Mouse (Mus musculus): ENCODE data around the gene Gm813.
"Not testable (repeated sequence)": the region's sequence is repeated elsewhere in the genome, so short reads cannot be mapped to it uniquely, and the experiment has no call there.

Gene Gm813

GRCm38 (mm10) chr16:58616878-58617277 is at the start of gene Gm813:
Gm813 (minus strand) TSS chr16:58616978.
- DNase-seq (ENCODE audit: low spot score): no peak

- not testable (repeated sequence) for DNase-seq (ENCODE audit: low spot score)
Observed at GRCm38 (mm10) chr16:58665137-58665536, 48.4 kb upstream of the Gm813 start.

GRCm38 (mm10) chr16:58663816-58664215 is 47.0 kb upstream of the Gm813 start:
- no peak for DNase-seq (ENCODE audit: low spot score)

DNA sequence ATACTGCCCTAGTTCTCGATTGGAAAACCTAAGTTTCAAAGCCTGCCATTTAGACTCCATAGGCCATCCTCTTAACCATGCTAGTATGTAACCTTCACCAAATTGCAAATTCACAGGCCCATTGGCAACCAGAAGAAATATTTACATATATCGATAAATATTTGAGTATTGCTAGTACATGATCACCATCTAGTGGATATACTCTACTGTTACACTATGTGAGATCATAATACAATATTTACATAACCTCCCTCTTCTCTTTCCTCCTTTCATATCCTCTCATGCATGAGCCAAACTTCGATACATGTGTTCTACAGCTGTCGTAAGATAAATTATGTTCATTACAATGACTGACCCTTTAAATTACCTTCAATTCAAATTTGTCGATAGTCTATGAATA is 46.2 kb upstream of the Gm813 start:
- no peak for DNase-seq (ENCODE audit: low spot score)

GRCm38 (mm10) chr16:58662287-58662791 is 45.6 kb upstream of the Gm813 start:
- no peak for DNase-seq (ENCODE audit: low spot score)

GRCm38 (mm10) chr16:58661826-58662225 is 45.0 kb upstream of the Gm813 start:
- DNase-seq (ENCODE audit: low spot score): no peak

GRCm38 (mm10) chr16:58658668-58659067 is 41.9 kb upstream of the Gm813 start:
- no peak for DNase-seq (ENCODE audit: low spot score)

- no peak for DNase-seq (ENCODE audit: low spot score)
Observed at GRCm38 (mm10) chr16:58656526-58656925, 39.7 kb upstream of the Gm813 start.

DNA sequence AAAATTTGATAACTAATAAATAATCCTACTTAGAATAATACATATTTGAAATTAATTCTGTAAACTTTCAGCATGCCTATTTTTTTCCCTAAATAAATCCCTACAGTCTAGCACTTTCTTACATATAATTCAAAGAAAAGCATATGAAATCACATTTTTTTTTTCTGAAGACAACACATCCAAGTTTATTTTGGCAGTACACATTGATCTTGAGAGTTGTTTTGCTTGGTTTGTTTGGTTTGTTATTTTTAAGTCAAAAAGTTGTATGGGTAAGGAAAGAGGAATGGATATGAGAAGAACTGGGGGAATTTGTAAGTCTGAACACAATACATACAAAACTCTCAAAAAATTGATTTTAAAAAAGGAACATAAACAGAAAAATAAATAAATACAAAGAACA is 39.0 kb upstream of the Gm813 start:
- DNase-seq (ENCODE audit: low spot score): no peak

- DNase-seq (ENCODE audit: low spot score): no peak
Observed at GRCm38 (mm10) chr16:58649979-58650378, 33.2 kb upstream of the Gm813 start.

GRCm38 (mm10) chr16:58638689-58639175 is 22.0 kb upstream of the Gm813 start, which contains the start of gene E330017A01Rik:
E330017A01Rik (minus strand) TSS chr16:58638739.
- DNase-seq (ENCODE audit: low spot score): no peak

- no peak for DNase-seq (ENCODE audit: low spot score)
Observed at GRCm38 (mm10) chr16:58638016-58638415, 21.2 kb upstream of the Gm813 start.

- DNase-seq (ENCODE audit: low spot score): no peak
Observed at GRCm38 (mm10) chr16:58637448-58637847, 20.7 kb upstream of the Gm813 start.

GRCm38 (mm10) chr16:58635866-58636265 is 19.1 kb upstream of the Gm813 start:
- DNase-seq (ENCODE audit: low spot score): no peak

DNA sequence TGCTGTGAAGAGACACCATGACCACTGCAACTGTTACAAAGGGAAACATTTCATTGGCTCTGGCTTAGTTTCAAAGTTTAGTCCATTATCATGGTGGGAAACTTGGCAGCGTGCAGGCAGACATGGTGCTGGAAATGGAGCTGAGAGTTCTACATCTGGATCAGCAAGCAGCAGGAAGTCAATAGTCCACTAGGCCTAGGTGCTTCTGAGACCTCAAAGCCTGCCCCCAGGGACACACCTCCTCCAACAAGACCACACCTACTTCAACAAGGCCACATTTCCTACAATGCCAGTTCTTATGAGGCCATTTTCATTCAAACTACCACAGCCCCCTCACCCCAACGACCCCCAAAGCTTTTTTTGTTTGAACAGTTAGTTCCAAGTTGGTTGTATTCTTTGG is 13.0 kb upstream of the Gm813 start:
- DNase-seq (ENCODE audit: low spot score): no peak

GRCm38 (mm10) chr16:58628968-58629367 is 12.2 kb upstream of the Gm813 start:
- DNase-seq (ENCODE audit: low spot score): no peak

DNA sequence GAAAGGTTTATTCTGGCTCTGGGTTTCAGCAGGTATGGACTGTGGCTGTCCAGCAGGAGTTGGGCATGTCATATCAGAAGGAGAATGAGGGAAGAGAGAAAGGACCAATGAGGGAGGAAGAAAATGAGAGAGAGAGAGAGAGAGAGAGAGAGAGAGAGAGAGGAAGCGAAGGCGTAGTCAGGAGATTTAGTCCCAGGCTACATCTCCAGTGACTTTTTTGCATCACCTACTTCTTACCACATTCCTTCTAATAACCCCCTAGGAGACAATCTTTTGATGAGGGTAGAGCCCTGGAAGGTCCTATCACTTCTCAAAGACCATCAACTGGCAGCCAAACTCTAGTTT is 11.5 kb upstream of the Gm813 start:
- DNase-seq (ENCODE audit: low spot score): no peak

DNA sequence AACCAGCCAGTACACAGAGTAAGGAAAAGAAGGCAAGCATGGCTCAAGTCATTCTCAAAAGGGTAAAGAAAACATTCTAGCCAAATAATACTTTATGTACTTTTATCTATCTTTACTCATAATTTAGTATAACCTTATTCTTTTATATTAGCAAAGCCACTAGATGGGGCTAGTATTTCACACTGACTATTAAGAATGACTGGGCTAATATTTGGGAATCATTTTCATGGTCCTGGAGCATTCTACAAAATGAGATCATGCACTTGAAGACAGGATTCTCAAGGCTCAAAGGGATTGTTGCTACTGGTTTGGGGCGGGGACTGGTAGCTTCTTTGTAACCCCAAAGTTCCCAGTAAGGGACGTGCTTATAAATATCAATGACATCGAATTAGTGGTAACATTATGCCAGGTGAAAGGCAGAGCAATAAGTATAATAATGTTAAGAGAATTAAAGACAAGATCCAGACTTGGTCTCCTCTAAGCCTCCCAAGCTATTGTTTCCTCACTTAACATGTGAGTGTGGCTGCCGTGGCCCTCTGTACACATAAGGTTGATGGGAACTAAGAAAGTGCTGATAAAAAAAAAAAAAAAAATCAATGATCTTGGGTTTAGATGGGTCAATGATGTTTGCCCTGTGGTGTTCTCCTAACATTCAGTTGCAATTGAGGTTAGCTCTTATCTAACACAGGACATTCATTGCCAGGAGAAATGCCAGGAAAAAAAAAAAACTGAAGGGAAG is 11.0 kb upstream of the Gm813 start:
- DNase-seq (ENCODE audit: low spot score): no peak

- no peak for DNase-seq (ENCODE audit: low spot score)
Observed at GRCm38 (mm10) chr16:58623944-58624343, 7.2 kb upstream of the Gm813 start.

DNA sequence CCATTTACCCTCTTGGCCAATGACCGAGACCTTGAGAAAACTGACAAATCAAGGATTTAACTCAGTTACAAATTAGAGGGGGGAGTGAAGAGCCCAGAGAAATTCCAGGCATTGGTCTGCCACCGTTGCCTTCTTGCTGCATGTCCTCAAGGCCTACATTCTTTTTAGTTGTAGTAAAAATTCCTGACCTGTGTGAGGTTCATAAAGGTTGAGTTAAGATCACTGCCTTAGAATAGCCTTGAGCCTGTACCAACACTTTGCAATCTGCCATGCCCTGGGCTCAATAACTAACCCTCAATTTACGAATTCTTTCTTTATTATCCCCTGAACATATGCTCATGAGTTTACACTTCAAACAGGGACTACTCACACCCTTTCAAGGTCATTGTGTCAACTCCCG is 6.3 kb upstream of the Gm813 start:
- no peak for DNase-seq (ENCODE audit: low spot score)

GRCm38 (mm10) chr16:58622377-58622776 is 5.6 kb upstream of the Gm813 start:
- no peak for DNase-seq (ENCODE audit: low spot score)

GRCm38 (mm10) chr16:58617346-58617745 is 568 bp upstream of the Gm813 start:
- no peak for DNase-seq (ENCODE audit: low spot score)

GRCm38 (mm10) chr16:58612969-58613368 is 3.8 kb downstream of the Gm813 start:
- no peak for DNase-seq (ENCODE audit: low spot score)

GRCm38 (mm10) chr16:58607101-58607500 is 9.7 kb downstream of the Gm813 start:
- DNase-seq (ENCODE audit: low spot score): no peak
